Mouse (Mus musculus) forebrain, embryonic 10.5 days (tissue): ENCODE measurements around the gene Dnase1. TPM values are rescaled to one million over a fixed set of nuclear protein-coding genes. Genes with fewer than 3 reads are reported as not detected.
"Not testable (repeated sequence)": the region's sequence is repeated elsewhere in the genome, so short reads cannot be mapped to it uniquely, and the experiment has no call there.

Experiments used
- DNase-seq: peaks from one replicate; pipeline ENCODE4 v3.0.0-alpha.2; 2017; ENCODE audit warnings: low spot score; ENCODE audit errors: extremely low spot score
- H3K27ac ChIP-seq: fragments of 300-500 bp; sonication (generic); 2 replicates; pipeline ENCODE4 v1.5.1; 2016; ENCODE audit warnings: mild to moderate bottlenecking
- H3K27me3 ChIP-seq: fragments of 300-500 bp; sonication (generic); 2 replicates; pipeline ENCODE4 v1.6.1; 2016; ENCODE audit warnings: mild to moderate bottlenecking; ENCODE audit not compliant: poor library complexity, severe bottlenecking
- H3K36me3 ChIP-seq: fragments of 300-500 bp; sonication (generic); replicated peaks from 2 replicates; pipeline ENCODE4 v1.6.1; 2016; ENCODE audit warnings: mild to moderate bottlenecking, moderate library complexity
- H3K4me1 ChIP-seq: fragments of 300-500 bp; sonication (generic); 2 replicates; pipeline ENCODE4 v1.6.1; 2016
- H3K4me3 ChIP-seq: fragments of 300-500 bp; sonication (generic); 2 replicates; pipeline ENCODE4 v1.5.1; 2016; ENCODE audit warnings: mild to moderate bottlenecking, moderate library complexity
- H3K9me3 ChIP-seq: fragments of 300-500 bp; sonication (generic); 2 replicates; pipeline ENCODE4 v1.6.1; 2016; ENCODE audit warnings: mild to moderate bottlenecking, moderate library complexity
- WGBS: fragments of 180-500 bp; shearing (Covaris S2); methylation state at CpG from one replicate; pipeline ENCODE4 v1.1.7; 2016; 5-methylcytosine and 5-hydroxymethylcytosine counted together
- polyA plus RNA-seq: library from polyadenylated mRNA; unstranded; fragments of >200 nt; fragmentation: Nextera tagmentation; extraction: Ambion mirVana; gene quantifications from 2 replicates; pipeline ENCODE4 v1.2.1, GENCODE M21; 2016

Gene Dnase1
- polyA plus RNA-seq, 1 experiment from 2014 or later = 6.1 TPM

- H3K27ac ChIP-seq = no peak overlapping the region
- no peaks in the 10 kb centered on the region for H3K27me3 ChIP-seq
- no peaks in the 10 kb centered on the region for H3K9me3 ChIP-seq
- H3K36me3 ChIP-seq = peaks cover 88% of the 10 kb centered on the region
- no peak for DNase-seq
- no peak overlapping the region for H3K4me3 ChIP-seq
- H3K4me1 ChIP-seq = no peaks in the 10 kb centered on the region
- 96% methylated on average over 4 of the region's 4 CpGs for WGBS
Measured at GRCm38 (mm10) chr16:4064945-4065344, 28.2 kb downstream of the Dnase1 start.

- DNase-seq = peak; percentile 25
Measured at GRCm38 (mm10) chr16:4068588-4068987, 31.8 kb downstream of the Dnase1 start.

GRCm38 (mm10) chr16:4074297-4074696 is 37.6 kb downstream of the Dnase1 start:
- Histone ChIP-seq H3K27me3 (no peaks in the 10 kb centered on the region), H3K4me3 (no peak overlapping the region), H3K4me1 (peaks cover 17% of the 10 kb centered on the region), H3K36me3 (peaks cover 13% of the 10 kb centered on the region; the same call in 1 of the 2 replicates), H3K9me3 (no peaks in the 10 kb centered on the region), H3K27ac (no peak overlapping the region)
- no peak for DNase-seq
- 76% methylated on average over 6 of the region's 6 CpGs for WGBS

More at GRCm38 (mm10) chr16:4068588-4068987, 31.8 kb downstream of the Dnase1 start:
- Histone ChIP-seq H3K4me1 (no peaks in the 10 kb centered on the region), H3K9me3 (no peaks in the 10 kb centered on the region), H3K4me3 (no peak overlapping the region), H3K27me3 (no peaks in the 10 kb centered on the region), H3K27ac (no peak overlapping the region), H3K36me3 (peaks cover 61% of the 10 kb centered on the region)
- WGBS = 65% methylated on average over 8 of the region's 8 CpGs

GRCm38 (mm10) chr16:4074836-4075235 is 38.1 kb downstream of the Dnase1 start:
- peaks cover 17% of the 10 kb centered on the region for H3K4me1 ChIP-seq
- DNase-seq = no peak
- H3K36me3 ChIP-seq = peaks cover 13% of the 10 kb centered on the region; the same call in 1 of the 2 replicates
- no peaks in the 10 kb centered on the region for H3K27me3 ChIP-seq
- WGBS = 88% methylated on average over 3 of the region's 3 CpGs
- no peak overlapping the region for H3K27ac ChIP-seq
- H3K4me3 ChIP-seq = no peak overlapping the region
- H3K9me3 ChIP-seq = no peaks in the 10 kb centered on the region

- Histone ChIP-seq H3K9me3 (no peaks in the 10 kb centered on the region), H3K4me1 (peaks cover 17% of the 10 kb centered on the region), H3K27me3 (no peaks in the 10 kb centered on the region), H3K36me3 (peaks cover 24% of the 10 kb centered on the region), H3K4me3 (peak within 1 kb of the TSS; percentile 74), H3K27ac (peak within 1 kb of the TSS; percentile 90)
- DNase-seq = peak; percentile 88
- WGBS = under 1% methylated on average over 58 of the region's 58 CpGs
Measured at GRCm38 (mm10) chr16:4077384-4078061, 40.8 kb downstream of the Dnase1 start, which contains the start of gene Trap1. TSS of gene Trap1 (minus strand) at chr16:4077827.

GRCm38 (mm10) chr16:4078302-4078701 is 41.6 kb downstream of the Dnase1 start:
- 78% methylated on average over 10 of the region's 10 CpGs for WGBS
- DNase-seq, H3K27ac ChIP-seq, H3K27me3 ChIP-seq, H3K9me3 ChIP-seq: not testable (repeated sequence)
- Histone ChIP-seq H3K4me1 (peaks cover 17% of the 10 kb centered on the region), H3K4me3 (peak overlapping the region; percentile 74), H3K36me3 (peaks cover 25% of the 10 kb centered on the region)

- Histone ChIP-seq H3K36me3 (peaks cover 32% of the 10 kb centered on the region), H3K4me3 (no peak overlapping the region), H3K27ac (no peak overlapping the region), H3K4me1 (peaks cover 17% of the 10 kb centered on the region), H3K27me3 (no peaks in the 10 kb centered on the region), H3K9me3 (no peaks in the 10 kb centered on the region)
- 86% methylated on average over 1 of the region's 1 CpGs for WGBS
- DNase-seq = no peak
Measured at GRCm38 (mm10) chr16:4079656-4080055, 42.9 kb downstream of the Dnase1 start.

GRCm38 (mm10) chr16:4080419-4080818 is 43.7 kb downstream of the Dnase1 start:
- Histone ChIP-seq H3K36me3 (peaks cover 39% of the 10 kb centered on the region), H3K4me1 (peaks cover 17% of the 10 kb centered on the region)
- WGBS = 83% methylated on average over 3 of the region's 3 CpGs
- DNase-seq, H3K27ac ChIP-seq, H3K4me3 ChIP-seq, H3K27me3 ChIP-seq, H3K9me3 ChIP-seq: not testable (repeated sequence)

GRCm38 (mm10) chr16:4085051-4085450 is 48.3 kb downstream of the Dnase1 start:
- no peak overlapping the region for H3K27ac ChIP-seq
- no peaks in the 10 kb centered on the region for H3K4me1 ChIP-seq
- WGBS = 98% methylated on average over 7 of the region's 7 CpGs
- H3K9me3 ChIP-seq = no peaks in the 10 kb centered on the region
- H3K4me3 ChIP-seq = no peak overlapping the region
- no peak for DNase-seq
- peaks cover 86% of the 10 kb centered on the region for H3K36me3 ChIP-seq
- no peaks in the 10 kb centered on the region for H3K27me3 ChIP-seq

- WGBS = 96% methylated on average over 9 of the region's 9 CpGs
- H3K27me3 ChIP-seq = no peaks in the 10 kb centered on the region
- no peaks in the 10 kb centered on the region for H3K4me1 ChIP-seq
- DNase-seq = no peak
- no peaks in the 10 kb centered on the region for H3K9me3 ChIP-seq
- peaks cover 94% of the 10 kb centered on the region for H3K36me3 ChIP-seq
- H3K4me3 ChIP-seq = no peak overlapping the region
- no peak overlapping the region for H3K27ac ChIP-seq
Measured at GRCm38 (mm10) chr16:4085851-4086387, 49.2 kb downstream of the Dnase1 start.

- WGBS = 96% methylated on average over 8 of the region's 8 CpGs
- no peaks in the 10 kb centered on the region for H3K27me3 ChIP-seq
- peaks cover 99% of the 10 kb centered on the region for H3K36me3 ChIP-seq
- H3K9me3 ChIP-seq = no peaks in the 10 kb centered on the region
- H3K27ac ChIP-seq = no peak overlapping the region
- H3K4me3 ChIP-seq = no peak overlapping the region
- no peaks in the 10 kb centered on the region for H3K4me1 ChIP-seq
- no peak for DNase-seq
Measured at GRCm38 (mm10) chr16:4087214-4087913, 50.6 kb downstream of the Dnase1 start.
